Mouse (Mus musculus): ENCODE measurements at regions not wholly inside any gene's neighbourhood (a gene's known extent, or its start where the extent isn't known, plus 50 kb on each side); places are given as distances from the start of the nearest gene placed in this dataset.

- no peak for ATAC-seq (ENCODE audit: low TSS enrichment)
Measured at GRCm38 (mm10) chr3:157710790-157711381, 144.2 kb downstream of the Ptger3 start.

GRCm38 (mm10) chr3:157699961-157700360, 133.3 kb downstream of the Ptger3 start:
- no peak for ATAC-seq (ENCODE audit: low TSS enrichment)

DNA sequence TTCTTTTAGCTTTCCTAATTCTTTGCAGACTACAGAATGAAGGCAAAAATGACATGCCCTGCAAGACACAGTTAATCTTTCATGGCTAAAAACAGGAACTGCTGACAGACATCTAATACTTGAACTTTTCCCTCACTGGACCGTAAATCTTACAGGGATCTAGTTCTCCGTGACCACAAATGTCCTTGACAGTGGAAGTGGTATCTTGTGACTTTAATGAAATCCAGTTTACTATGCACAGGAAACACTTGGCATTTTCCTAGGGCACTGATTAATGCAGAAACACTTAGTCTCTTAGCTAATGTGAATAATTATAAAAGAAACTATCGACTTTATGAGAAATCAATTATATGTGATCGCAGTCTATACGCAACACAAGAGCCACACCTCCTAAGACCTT, 131.8 kb downstream of the Ptger3 start:
- no peak for ATAC-seq (ENCODE audit: low TSS enrichment)

DNA sequence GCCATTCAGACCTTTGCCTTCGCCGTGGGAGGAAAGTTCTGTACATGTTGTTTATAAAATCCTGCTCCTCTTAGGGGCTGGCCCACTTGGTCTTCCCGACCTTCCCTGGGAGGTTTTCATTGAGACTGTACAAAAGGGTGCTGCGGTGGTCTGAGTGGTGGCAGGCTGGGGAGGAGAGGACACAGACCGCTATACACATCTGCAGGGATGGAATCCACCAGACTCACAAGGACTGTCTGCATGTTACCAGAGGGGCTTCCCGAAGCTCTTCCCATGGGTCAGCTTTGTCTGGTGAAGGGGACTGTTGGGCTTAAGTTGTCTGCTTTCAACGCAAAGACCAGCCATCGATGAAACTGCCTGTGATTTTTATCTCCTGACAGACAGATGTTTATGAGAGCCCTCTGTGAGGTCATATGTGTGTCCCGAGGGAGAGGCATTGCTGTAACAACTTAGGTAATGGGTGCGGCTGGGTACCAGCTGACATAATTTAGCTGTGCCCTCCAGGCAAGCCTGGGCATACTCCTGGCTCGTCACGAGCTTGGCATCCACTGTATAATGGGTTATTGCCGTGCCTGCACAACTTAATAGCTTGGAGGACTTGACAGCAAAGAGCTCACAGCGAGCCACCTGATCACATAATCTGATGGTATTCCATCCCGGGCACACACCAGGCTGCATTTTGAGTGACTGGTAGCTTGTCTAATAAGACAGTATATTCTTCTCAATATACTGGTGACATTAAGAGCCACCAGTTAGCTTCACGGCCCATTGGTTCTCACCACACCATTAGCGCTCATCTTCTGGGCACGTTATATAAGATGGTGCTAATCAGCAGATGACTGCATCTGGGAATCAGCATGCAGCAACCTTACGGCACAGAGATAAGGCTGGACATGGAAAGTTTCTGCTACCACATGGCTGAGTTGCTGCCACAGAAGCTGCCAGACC, 128.7 kb downstream of the Ptger3 start:
- ATAC-seq (ENCODE audit: low TSS enrichment), result no peak

All from frontal cortex, adult (tissue).